ENCODE assay signal across 25 mouse cellular contexts in the genomic region with DNA sequence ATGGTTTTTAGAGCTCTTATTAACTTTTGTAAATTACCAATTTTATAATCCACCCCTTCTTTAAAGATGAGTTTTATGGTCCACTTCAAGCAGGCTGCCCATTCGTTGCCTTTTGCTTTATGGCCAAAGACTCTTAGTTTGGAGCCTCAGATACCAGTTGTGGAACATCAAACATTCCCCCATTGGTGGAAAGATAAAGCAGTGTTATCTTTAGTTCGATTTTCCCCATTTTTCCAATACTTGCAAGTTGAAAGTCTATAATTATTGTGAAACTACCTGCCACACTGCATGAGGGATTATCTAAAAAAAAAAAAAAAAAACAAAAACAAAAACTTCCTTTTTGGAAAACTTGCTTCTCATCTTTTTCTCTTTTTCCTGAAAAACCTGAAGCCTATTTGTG. TPM values are rescaled to one million over a fixed set of nuclear protein-coding genes. Genes with fewer than 3 reads are reported as not detected.
DNase-seq lines count a peak whose midpoint lies in the region; ATAC-seq and TF ChIP-seq lines count a peak whose summit lies in the region.
"Had no signal": no experiment of that assay in that cellular context is flagged by ENCODE, and none has a peak within 500 bp of the region (broad histone marks: within the 10 kb centered on the region; RNA-seq: fewer than 3 reads in every experiment).

No protein-coding gene starts in this region.

- H3K4me1 ChIP-seq in heart, adult 2 months (ENCODE audit: control insufficient read depth, insufficient read depth, low read length) = no peaks in the 10 kb centered on the region
- H3K4me1 ChIP-seq in liver, postnatal 0 days (ENCODE audit: insufficient read depth) = peaks cover 30% of the 10 kb centered on the region
- H3K4me1 ChIP-seq in liver, embryonic 12.5 days = peaks cover 17% of the 10 kb centered on the region
- H3K4me1 ChIP-seq in MEL (ENCODE audit: control insufficient read depth in 1 of 2, insufficient read depth in 2 of 2, low read length in 2 of 2) = peaks cover 15 to 22% of the 10 kb centered on the region in 2 experiments
- H3K4me1 ChIP-seq: embryonic facial prominence, embryonic 10.5 days; embryonic facial prominence, embryonic 12.5 days; forebrain, embryonic 13.5 days; forebrain, embryonic 15.5 days had no signal

- no peak overlapping the region for H3K27ac ChIP-seq in heart, adult 2 months
- no peak overlapping the region for H3K27ac ChIP-seq in liver, postnatal 0 days (ENCODE audit: low read depth)
- H3K27ac ChIP-seq in liver, embryonic 12.5 days = no peak overlapping the region
- no peak overlapping the region for H3K27ac ChIP-seq in MEL (ENCODE audit: control insufficient read depth, low read depth, low read length)
- H3K27ac ChIP-seq: embryonic facial prominence, embryonic 10.5 days; embryonic facial prominence, embryonic 12.5 days; forebrain, embryonic 13.5 days; forebrain, embryonic 15.5 days had no signal

- WGBS in heart, adult 2 months = 50% methylated on average over 2 of the region's 2 CpGs
- WGBS in liver, postnatal 0 days (ENCODE audit: insufficient replicate concordance) = 42% methylated on average over 2 of the region's 2 CpGs
- 49% methylated on average over 2 of the region's 2 CpGs for WGBS in liver, embryonic 12.5 days (ENCODE audit: insufficient replicate concordance)

- ATAC-seq in liver, postnatal 0 days = peak; percentile 63
- ATAC-seq in liver, embryonic 12.5 days = no peak
- ATAC-seq: CD4-positive, CD25-positive, alpha-beta regulatory T cell, adult 4 months; forebrain, embryonic 13.5 days; forebrain, embryonic 15.5 days; forebrain, postnatal 0 days had no signal

- no peaks in the 10 kb centered on the region for H3K79me2 ChIP-seq in heart, adult 2 months (replicated peaks; ENCODE audit: control insufficient read depth, insufficient read depth, low read length)
- H3K79me2 ChIP-seq in MEL (ENCODE audit: control insufficient read depth, insufficient read depth, low read length, poor library complexity) = no peaks in the 10 kb centered on the region

- DNase-seq in heart, adult 11 months = peak; percentile 6
- DNase-seq in heart, adult 2 months = no peak
- DNase-seq in liver, postnatal 0 days = no peak
- no peak for DNase-seq in MEL (ENCODE audit: low read depth, low spot score)
- DNase-seq: adrenal gland, adult 2 months; adrenal gland, postnatal 10 days; adrenal gland, postnatal 25 days; B cell, adult 2 months; cerebellum, adult 11 months; cerebellum, adult 18-20 months; cerebellum, adult 8-10 months; cerebellum, adult 9-11 months; cerebellum, postnatal 36 days; embryo, embryonic 11 days; forebrain, postnatal 0 days had no signal

- no peak for TF ChIP-seq EP300 in heart, adult 2 months (IDR thresholded peaks at IDR 0.05; ENCODE audit: insufficient read depth, low read depth, low read length)
- no peak for TF ChIP-seq EP300 in liver, postnatal 0 days (IDR thresholded peaks at IDR 0.05; ENCODE audit: low read depth)
- TF ChIP-seq EP300 in MEL (IDR thresholded peaks at IDR 0.05; ENCODE audit: low read depth in 1 of 2, low read length in 2 of 2) = no peak

- no peak overlapping the region for H3K4me3 ChIP-seq in heart, adult 2 months
- H3K4me3 ChIP-seq in liver, postnatal 0 days (ENCODE audit: low read depth, low read length) = no peak overlapping the region
- no peak overlapping the region for H3K4me3 ChIP-seq in liver, embryonic 12.5 days
- H3K4me3 ChIP-seq in MEL (ENCODE audit: control insufficient read depth in 1 of 2, insufficient read depth in 1 of 2, low read depth in 2 of 2, low read length in 2 of 2) = no peak overlapping the region
- H3K4me3 ChIP-seq: embryonic facial prominence, embryonic 10.5 days; embryonic facial prominence, embryonic 12.5 days; forebrain, embryonic 13.5 days; forebrain, embryonic 15.5 days had no signal

- no peak for TF ChIP-seq CTCF in heart, adult 2 months (IDR thresholded peaks at IDR 0.05)
- TF ChIP-seq CTCF in liver, postnatal 0 days (IDR thresholded peaks at IDR 0.05; ENCODE audit: low read depth) = no peak
- TF ChIP-seq CTCF in MEL (IDR thresholded peaks at IDR 0.05 in 2 of 3, conservative IDR thresholded peaks at IDR 0.05 in 1 of 3; ENCODE audit: control insufficient read depth in 1 of 3, insufficient read depth in 1 of 3, low read depth in 2 of 3, low read length in 3 of 3, poor library complexity in 1 of 3, severe bottlenecking in 1 of 3) = no peak

- no peak overlapping the region for H3K9ac ChIP-seq in heart, adult 2 months (ENCODE audit: low read depth, low read length)
- H3K9ac ChIP-seq in liver, postnatal 0 days (replicated peaks) = no peak overlapping the region
- H3K9ac ChIP-seq in liver, embryonic 12.5 days = no peak overlapping the region
- H3K9ac ChIP-seq in MEL (ENCODE audit: control insufficient read depth, low read depth, low read length, poor library complexity, severe bottlenecking) = no peak overlapping the region
- H3K9ac ChIP-seq: embryonic facial prominence, embryonic 12.5 days; forebrain, embryonic 13.5 days; forebrain, embryonic 15.5 days; forebrain, postnatal 0 days had no signal

- intact Hi-C loops in heart, adult 2 months (cut with DNase I) = no loop called here

- no peaks in the 10 kb centered on the region for H3K27me3 ChIP-seq in heart, adult 2 months (ENCODE audit: control insufficient read depth, insufficient read depth, low read length)
- H3K27me3 ChIP-seq in liver, postnatal 0 days (ENCODE audit: insufficient read depth, low read length) = no peaks in the 10 kb centered on the region
- H3K27me3 ChIP-seq in liver, embryonic 12.5 days (replicated peaks) = no peaks in the 10 kb centered on the region
- H3K27me3 ChIP-seq in MEL (ENCODE audit: control insufficient read depth in 1 of 2, insufficient read depth in 2 of 2, low read length in 2 of 2) = no peaks in the 10 kb centered on the region
- H3K27me3 ChIP-seq: CH12.LX; embryonic facial prominence, embryonic 12.5 days; forebrain, embryonic 13.5 days; forebrain, embryonic 15.5 days had no signal

- no peak for TF ChIP-seq POLR2A in heart, adult 2 months (IDR thresholded peaks at IDR 0.05; ENCODE audit: insufficient read depth, low read depth, low read length)
- TF ChIP-seq POLR2A in MEL (IDR thresholded peaks at IDR 0.05; ENCODE audit: control insufficient read depth in 1 of 2, insufficient read depth in 1 of 2, low read depth in 1 of 2, low read length in 2 of 2, poor library complexity in 1 of 2) = no peak

- no peak overlapping the region for H3K4me2 ChIP-seq in liver, postnatal 0 days (ENCODE audit: low read depth, low read length)
- H3K4me2 ChIP-seq in liver, embryonic 12.5 days = no peak overlapping the region
- H3K4me2 ChIP-seq: embryonic facial prominence, embryonic 12.5 days; forebrain, embryonic 13.5 days; forebrain, embryonic 15.5 days had no signal

- H3K36me3 ChIP-seq in heart, adult 2 months (ENCODE audit: control insufficient read depth, insufficient read depth, low read length) = no peaks in the 10 kb centered on the region
- H3K36me3 ChIP-seq in liver, postnatal 0 days (replicated peaks; ENCODE audit: insufficient read depth, low read length) = no peaks in the 10 kb centered on the region
- no peaks in the 10 kb centered on the region for H3K36me3 ChIP-seq in liver, embryonic 12.5 days
- H3K36me3 ChIP-seq in MEL (ENCODE audit: control insufficient read depth in 1 of 2, insufficient read depth in 2 of 2, low read length in 2 of 2) = peaks cover 0 to 26% of the 10 kb centered on the region in 2 experiments; a peak in 2 of 4 replicates
- H3K36me3 ChIP-seq: embryonic facial prominence, embryonic 10.5 days; embryonic facial prominence, embryonic 12.5 days; forebrain, embryonic 15.5 days; G1E had no signal

- no peaks in the 10 kb centered on the region for H3K9me3 ChIP-seq in liver, postnatal 0 days (ENCODE audit: low read length)
- H3K9me3 ChIP-seq in liver, embryonic 12.5 days (replicated peaks) = no peaks in the 10 kb centered on the region
- no peaks in the 10 kb centered on the region for H3K9me3 ChIP-seq in MEL (replicated peaks; ENCODE audit: insufficient read depth, low read length)
- H3K9me3 ChIP-seq: embryonic facial prominence, embryonic 10.5 days; embryonic facial prominence, embryonic 12.5 days; forebrain, embryonic 13.5 days; forebrain, embryonic 15.5 days; G1E had no signal

- TF ChIP-seq RAD21 in MEL (IDR thresholded peaks at IDR 0.05; ENCODE audit: low read depth, low read length) = no peak

TF ChIP-seq in MEL, 35 proteins besides CTCF, POLR2A, EP300 and RAD21:
- TF ChIP-seq ZNF384 (IDR thresholded peaks at IDR 0.05; ENCODE audit: low read depth, low read length) (0 out of 2 replicates have a peak, but pooled peaks have one; percentile 11), UBTF (IDR thresholded peaks at IDR 0.05; ENCODE audit: borderline replicate concordance, insufficient read depth, low read depth, low read length) (no peak)

RNA-seq across cellular contexts. Expression of gene Lcp1, which starts 19.8 kb away (rescaled TPM):
- 10 to 100 TPM; 14.3 to 15.2 TPM for total RNA-seq in heart, adult 2 months (2021)
- 6.8 and 9.2 TPM in 2 replicates for polyA plus RNA-seq in heart, adult 2 months (2012; rRNA removed)
- 39.4 and 45.5 TPM in 2 replicates for polyA plus RNA-seq in liver, postnatal 0 days (2015; fragmentation: Nextera tagmentation; extraction: Ambion mirVana)
- polyA plus RNA-seq in liver, embryonic 12.5 days (2016; fragmentation: Nextera tagmentation; extraction: Ambion mirVana) = 36.2 and 39.8 TPM in 2 replicates
- total RNA-seq in MEL (2012; rRNA removed) = 11.0 and 23.7 TPM in 2 replicates
- 10 to 100 TPM in 1 of 2 experiments, not detected in 1; 20.3 TPM for polyA plus RNA-seq in MEL (2012; ENCODE audit: insufficient read depth in 1 of 2, insufficient read length in 2 of 2, low read depth in 1 of 2, low replicate concordance in 2 of 2, missing spikeins in 1 of 2)

RNA-seq across cellular contexts. Expression of gene Lrrc63, which starts 20.0 kb away (rescaled TPM):
- not detected for total RNA-seq in heart, adult 2 months (2021)
- polyA plus RNA-seq in heart, adult 2 months (2012; rRNA removed) = 0.04 and 0.06 TPM in 2 replicates
- not detected in 2 replicates for polyA plus RNA-seq in liver, postnatal 0 days (2015; fragmentation: Nextera tagmentation; extraction: Ambion mirVana)
- not detected in 2 replicates for polyA plus RNA-seq in liver, embryonic 12.5 days (2016; fragmentation: Nextera tagmentation; extraction: Ambion mirVana)
- not detected in 2 replicates for total RNA-seq in MEL (2012; rRNA removed)
- not detected for polyA plus RNA-seq in MEL (2012; ENCODE audit: insufficient read depth in 1 of 2, insufficient read length in 2 of 2, low read depth in 1 of 2, low replicate concordance in 2 of 2, missing spikeins in 1 of 2)
- total RNA-seq: adrenal gland, adult 2 months; adrenal gland, postnatal 10 days; adrenal gland, postnatal 25 days; CH12.LX; common myeloid progenitor, adult 5-6 weeks; forebrain, postnatal 0 days; G1E had no signal
- polyA plus RNA-seq: adrenal gland, adult 2 months; CD4-positive, CD25-positive, alpha-beta regulatory T cell, adult 4 months; embryonic facial prominence, embryonic 10.5 days; embryonic facial prominence, embryonic 12.5 days; embryonic facial prominence, embryonic 14.5 days; forebrain, embryonic 15.5 days; forebrain, postnatal 0 days; G1E had no signal
